Mouse (Mus musculus): ENCODE results near the gene Vangl1. TPM values are rescaled to one million over a fixed set of nuclear protein-coding genes. Genes with fewer than 3 reads are reported as not detected.

Vangl1 gene
- polyA plus RNA-seq, 1 experiment = 4.5 TPM

GRCm38 (mm10) chr3:102193488-102194290 lies 10.8 kb downstream of the Vangl1 start:
- Histone ChIP-seq H3K27ac (ENCODE audit: insufficient read depth, low read length) (no peak overlapping the region), H3K4me1 (ENCODE audit: control insufficient read depth, insufficient read depth, low read length) (no peaks in the 10 kb centered on the region; the same call in 1 of the 2 replicates), H3K4me3 (ENCODE audit: insufficient read depth, low read length) (no peak overlapping the region)
- TF ChIP-seq POLR2A (IDR thresholded peaks at IDR 0.05; ENCODE audit: extremely low read depth, insufficient read depth, low read length) = no peak
- no peak for TF ChIP-seq CTCF (IDR thresholded peaks at IDR 0.05; ENCODE audit: extremely low read depth, insufficient read depth, low read length)

GRCm38 (mm10) chr3:102192621-102193020 lies 11.9 kb downstream of the Vangl1 start:
- Histone ChIP-seq H3K4me3 (ENCODE audit: insufficient read depth, low read length) (no peak overlapping the region), H3K4me1 (ENCODE audit: control insufficient read depth, insufficient read depth, low read length) (no peaks in the 10 kb centered on the region; the same call in 1 of the 2 replicates), H3K27ac (ENCODE audit: insufficient read depth, low read length) (no peak overlapping the region)
- TF ChIP-seq POLR2A (IDR thresholded peaks at IDR 0.05; ENCODE audit: extremely low read depth, insufficient read depth, low read length) (no peak), CTCF (IDR thresholded peaks at IDR 0.05; ENCODE audit: extremely low read depth, insufficient read depth, low read length) (no peak)

GRCm38 (mm10) chr3:102191575-102191974 lies 12.9 kb downstream of the Vangl1 start:
- no peak overlapping the region for H3K4me3 ChIP-seq (ENCODE audit: insufficient read depth, low read length)
- TF ChIP-seq CTCF (IDR thresholded peaks at IDR 0.05; ENCODE audit: extremely low read depth, insufficient read depth, low read length) = no peak
- TF ChIP-seq POLR2A (IDR thresholded peaks at IDR 0.05; ENCODE audit: extremely low read depth, insufficient read depth, low read length) = no peak
- no peaks in the 10 kb centered on the region; the same call in 1 of the 2 replicates for H3K4me1 ChIP-seq (ENCODE audit: control insufficient read depth, insufficient read depth, low read length)
- H3K27ac ChIP-seq (ENCODE audit: insufficient read depth, low read length) = no peak overlapping the region

GRCm38 (mm10) chr3:102190642-102191041 lies 13.9 kb downstream of the Vangl1 start:
- Histone ChIP-seq H3K4me1 (ENCODE audit: control insufficient read depth, insufficient read depth, low read length) (no peaks in the 10 kb centered on the region; the same call in 1 of the 2 replicates), H3K27ac (ENCODE audit: insufficient read depth, low read length) (no peak overlapping the region), H3K4me3 (ENCODE audit: insufficient read depth, low read length) (no peak overlapping the region)
- TF ChIP-seq CTCF (IDR thresholded peaks at IDR 0.05; ENCODE audit: extremely low read depth, insufficient read depth, low read length) (no peak), POLR2A (IDR thresholded peaks at IDR 0.05; ENCODE audit: extremely low read depth, insufficient read depth, low read length) (no peak)

- no peak overlapping the region for H3K4me3 ChIP-seq (ENCODE audit: insufficient read depth, low read length)
- no peak overlapping the region for H3K27ac ChIP-seq (ENCODE audit: insufficient read depth, low read length)
- H3K4me1 ChIP-seq (ENCODE audit: control insufficient read depth, insufficient read depth, low read length) = no peaks in the 10 kb centered on the region; the same call in 1 of the 2 replicates
- TF ChIP-seq CTCF (IDR thresholded peaks at IDR 0.05; ENCODE audit: extremely low read depth, insufficient read depth, low read length) (no peak), POLR2A (IDR thresholded peaks at IDR 0.05; ENCODE audit: extremely low read depth, insufficient read depth, low read length) (no peak)
These were observed 14.5 kb downstream of the Vangl1 start for GRCm38 (mm10) chr3:102190015-102190414.

- TF ChIP-seq POLR2A (IDR thresholded peaks at IDR 0.05; ENCODE audit: extremely low read depth, insufficient read depth, low read length) (no peak), CTCF (IDR thresholded peaks at IDR 0.05; ENCODE audit: extremely low read depth, insufficient read depth, low read length) (no peak)
- Histone ChIP-seq H3K27ac (ENCODE audit: insufficient read depth, low read length) (no peak overlapping the region), H3K4me1 (ENCODE audit: control insufficient read depth, insufficient read depth, low read length) (no peaks in the 10 kb centered on the region), H3K4me3 (ENCODE audit: insufficient read depth, low read length) (no peak overlapping the region)
These were observed 15.5 kb downstream of the Vangl1 start for GRCm38 (mm10) chr3:102188972-102189371.

- no peak overlapping the region for H3K27ac ChIP-seq (ENCODE audit: insufficient read depth, low read length)
These were observed 17.1 kb downstream of the Vangl1 start for GRCm38 (mm10) chr3:102187401-102187800.

GRCm38 (mm10) chr3:102184721-102185120 lies 19.8 kb downstream of the Vangl1 start:
- TF ChIP-seq CTCF (IDR thresholded peaks at IDR 0.05; ENCODE audit: extremely low read depth, insufficient read depth, low read length) (no peak), POLR2A (IDR thresholded peaks at IDR 0.05; ENCODE audit: extremely low read depth, insufficient read depth, low read length) (no peak)
- Histone ChIP-seq H3K4me3 (ENCODE audit: insufficient read depth, low read length) (no peak overlapping the region), H3K27ac (ENCODE audit: insufficient read depth, low read length) (no peak overlapping the region), H3K4me1 (ENCODE audit: control insufficient read depth, insufficient read depth, low read length) (no peaks in the 10 kb centered on the region)

More at GRCm38 (mm10) chr3:102187401-102187800, 17.1 kb downstream of the Vangl1 start:
- TF ChIP-seq CTCF (IDR thresholded peaks at IDR 0.05; ENCODE audit: extremely low read depth, insufficient read depth, low read length) = no peak
- no peak for TF ChIP-seq POLR2A (IDR thresholded peaks at IDR 0.05; ENCODE audit: extremely low read depth, insufficient read depth, low read length)
- Histone ChIP-seq H3K4me1 (ENCODE audit: control insufficient read depth, insufficient read depth, low read length) (no peaks in the 10 kb centered on the region), H3K4me3 (ENCODE audit: insufficient read depth, low read length) (no peak overlapping the region)

- no peak for TF ChIP-seq POLR2A (IDR thresholded peaks at IDR 0.05; ENCODE audit: extremely low read depth, insufficient read depth, low read length)
- no peak for TF ChIP-seq CTCF (IDR thresholded peaks at IDR 0.05; ENCODE audit: extremely low read depth, insufficient read depth, low read length)
- H3K4me1 ChIP-seq (ENCODE audit: control insufficient read depth, insufficient read depth, low read length) = no peaks in the 10 kb centered on the region
- no peak overlapping the region for H3K4me3 ChIP-seq (ENCODE audit: insufficient read depth, low read length)
- H3K27ac ChIP-seq (ENCODE audit: insufficient read depth, low read length) = no peak overlapping the region
These were observed 21.9 kb downstream of the Vangl1 start for GRCm38 (mm10) chr3:102182601-102183000.

GRCm38 (mm10) chr3:102181191-102181590 lies 23.3 kb downstream of the Vangl1 start:
- no peak for TF ChIP-seq CTCF (IDR thresholded peaks at IDR 0.05; ENCODE audit: extremely low read depth, insufficient read depth, low read length)
- no peak for TF ChIP-seq POLR2A (IDR thresholded peaks at IDR 0.05; ENCODE audit: extremely low read depth, insufficient read depth, low read length)
- Histone ChIP-seq H3K27ac (ENCODE audit: insufficient read depth, low read length) (no peak overlapping the region), H3K4me3 (ENCODE audit: insufficient read depth, low read length) (no peak overlapping the region), H3K4me1 (ENCODE audit: control insufficient read depth, insufficient read depth, low read length) (no peaks in the 10 kb centered on the region)
